Mouse (Mus musculus): ENCODE data around the gene Dnajc7. TPM values are rescaled to one million over a fixed set of nuclear protein-coding genes. Genes with fewer than 3 reads are reported as not detected.
"Not testable (repeated sequence)": the region's sequence is repeated elsewhere in the genome, so short reads cannot be mapped to it uniquely, and the experiment has no call there.

The Dnajc7 gene
- polyA plus RNA-seq, 1 experiment from 2014 or later: 213 TPM

DNA sequence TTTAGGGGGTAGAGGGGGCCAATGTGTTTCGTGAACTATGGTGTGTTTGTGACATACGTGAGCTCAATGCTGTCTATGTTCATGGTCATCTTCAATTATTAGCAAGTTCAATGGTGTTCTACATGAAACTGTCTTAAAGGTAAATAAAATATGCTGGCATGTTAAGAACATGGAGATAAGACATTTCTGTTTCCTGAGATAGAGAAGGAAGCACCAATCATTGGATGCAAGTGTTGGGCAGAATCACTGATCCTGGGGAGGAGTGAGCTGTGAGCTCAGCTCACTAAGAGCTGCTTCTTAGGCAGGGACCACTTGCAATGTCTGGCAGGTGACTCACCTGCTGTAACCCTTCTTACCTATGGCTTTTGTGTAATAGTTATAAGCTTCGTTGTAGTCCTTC lies 18.6 kb downstream of the Dnajc7 start:
- no peaks in the 10 kb centered on the region for H3K9me3 ChIP-seq (replicated peaks)
- peaks cover 67% of the 10 kb centered on the region for H3K36me3 ChIP-seq
- H3K27ac ChIP-seq (ENCODE audit: poor library complexity, severe bottlenecking): no peak overlapping the region
- H3K4me3 ChIP-seq: no peak overlapping the region
- no peaks in the 10 kb centered on the region for H3K27me3 ChIP-seq (replicated peaks)
- ATAC-seq (ENCODE audit: insufficient number of reproducible peaks, low FRiP score): no peak
- no peak overlapping the region for H3K9ac ChIP-seq
- WGBS: 96% methylated on average over 3 of the region's 3 CpGs
- H3K4me1 ChIP-seq (replicated peaks): peaks cover 32% of the 10 kb centered on the region
- no peak overlapping the region for H3K4me2 ChIP-seq

DNA sequence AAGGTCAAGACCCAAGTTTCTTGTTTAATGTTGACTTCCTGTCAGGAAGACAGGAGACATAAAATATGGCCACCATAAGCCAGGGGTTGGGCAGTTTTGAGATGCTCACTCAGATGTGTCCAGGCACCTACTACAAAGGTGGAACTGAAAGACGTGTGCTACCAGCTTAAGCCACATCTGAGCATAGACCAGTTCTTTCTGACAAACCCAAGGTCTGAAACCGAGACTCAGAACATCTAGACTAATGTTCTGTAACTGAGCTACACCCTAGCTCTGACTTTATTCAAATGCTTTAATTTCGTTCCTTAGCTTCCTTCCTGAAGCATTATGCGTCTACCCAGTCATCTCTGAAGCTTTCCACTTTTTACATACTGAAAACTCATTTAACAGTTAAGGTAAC lies 21.9 kb downstream of the Dnajc7 start:
- H3K4me2 ChIP-seq: no peak overlapping the region
- no peak for ATAC-seq (ENCODE audit: insufficient number of reproducible peaks, low FRiP score)

DNA sequence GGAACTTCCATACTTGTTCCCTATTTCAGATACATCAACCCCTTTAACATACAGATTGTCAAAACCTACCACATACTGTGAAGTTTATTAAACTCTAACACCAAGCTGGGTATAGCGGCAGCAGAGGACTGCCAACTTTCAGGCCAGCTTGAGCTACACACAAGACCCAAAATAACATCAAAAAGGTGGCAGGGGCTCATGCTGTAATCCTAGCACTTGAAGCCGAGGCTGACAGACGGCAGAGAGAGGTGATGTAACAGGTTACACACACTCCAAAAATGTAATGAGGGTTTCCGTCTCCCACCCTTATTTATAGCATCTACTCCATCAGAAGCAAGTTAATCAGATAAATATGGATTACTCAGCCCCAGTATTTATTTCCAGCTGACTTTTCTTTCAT lies 24.4 kb downstream of the Dnajc7 start:
- Histone ChIP-seq H3K4me3 (no peak overlapping the region), H3K9me3 (replicated peaks) (no peaks in the 10 kb centered on the region), H3K27ac (ENCODE audit: poor library complexity, severe bottlenecking) (no peak overlapping the region), H3K9ac (no peak overlapping the region), H3K36me3 (peaks cover 93% of the 10 kb centered on the region), H3K4me2 (0 out of 2 replicates have a peak overlapping the region, but pooled peaks have one; percentile 1), H3K27me3 (replicated peaks) (no peaks in the 10 kb centered on the region), H3K4me1 (replicated peaks) (peaks cover 10% of the 10 kb centered on the region; the same call in 1 of the 2 replicates)
- WGBS: 44% methylated on average over 4 of the region's 4 CpGs
- ATAC-seq (ENCODE audit: insufficient number of reproducible peaks, low FRiP score): no peak

More for the DNA sequence above, 21.9 kb downstream of the Dnajc7 start:
- peaks cover 14% of the 10 kb centered on the region for H3K4me1 ChIP-seq (replicated peaks)
- H3K36me3 ChIP-seq: peaks cover 85% of the 10 kb centered on the region
- H3K4me3 ChIP-seq: no peak overlapping the region
- H3K9me3 ChIP-seq (replicated peaks): no peaks in the 10 kb centered on the region
- WGBS: 86% methylated on average over 4 of the region's 4 CpGs
- H3K27me3 ChIP-seq (replicated peaks): no peaks in the 10 kb centered on the region
- no peak overlapping the region for H3K27ac ChIP-seq (ENCODE audit: poor library complexity, severe bottlenecking)
- H3K9ac ChIP-seq: no peak overlapping the region

DNA sequence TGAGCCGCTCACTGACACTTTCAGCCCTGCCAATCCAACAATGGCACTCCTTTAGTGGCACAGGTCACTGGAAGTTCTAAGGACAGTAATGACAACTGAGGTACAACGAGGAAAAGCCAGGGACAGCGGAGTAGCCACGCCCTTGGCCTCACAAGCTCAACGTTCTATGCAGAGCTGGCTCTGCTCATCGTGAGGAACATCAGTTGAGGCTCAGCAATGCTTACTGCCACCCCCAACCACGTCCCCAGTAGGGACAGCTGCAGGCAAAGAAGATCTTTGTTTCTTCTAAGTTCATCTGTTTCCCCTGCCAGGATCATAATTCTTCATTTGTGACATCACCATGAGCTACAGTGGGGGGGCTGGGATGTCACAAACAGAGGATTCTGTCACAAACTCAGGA lies 25.4 kb downstream of the Dnajc7 start:
- Histone ChIP-seq H3K36me3 (peaks cover 89% of the 10 kb centered on the region), H3K27me3 (replicated peaks) (no peaks in the 10 kb centered on the region), H3K9me3 (replicated peaks) (no peaks in the 10 kb centered on the region), H3K9ac (no peak overlapping the region), H3K27ac (ENCODE audit: poor library complexity, severe bottlenecking) (no peak overlapping the region), H3K4me2 (no peak overlapping the region), H3K4me3 (no peak overlapping the region), H3K4me1 (replicated peaks) (peaks cover 10% of the 10 kb centered on the region; the same call in 1 of the 2 replicates)
- no peak for ATAC-seq (ENCODE audit: insufficient number of reproducible peaks, low FRiP score)
- 86% methylated on average over 7 of the region's 7 CpGs for WGBS

DNA sequence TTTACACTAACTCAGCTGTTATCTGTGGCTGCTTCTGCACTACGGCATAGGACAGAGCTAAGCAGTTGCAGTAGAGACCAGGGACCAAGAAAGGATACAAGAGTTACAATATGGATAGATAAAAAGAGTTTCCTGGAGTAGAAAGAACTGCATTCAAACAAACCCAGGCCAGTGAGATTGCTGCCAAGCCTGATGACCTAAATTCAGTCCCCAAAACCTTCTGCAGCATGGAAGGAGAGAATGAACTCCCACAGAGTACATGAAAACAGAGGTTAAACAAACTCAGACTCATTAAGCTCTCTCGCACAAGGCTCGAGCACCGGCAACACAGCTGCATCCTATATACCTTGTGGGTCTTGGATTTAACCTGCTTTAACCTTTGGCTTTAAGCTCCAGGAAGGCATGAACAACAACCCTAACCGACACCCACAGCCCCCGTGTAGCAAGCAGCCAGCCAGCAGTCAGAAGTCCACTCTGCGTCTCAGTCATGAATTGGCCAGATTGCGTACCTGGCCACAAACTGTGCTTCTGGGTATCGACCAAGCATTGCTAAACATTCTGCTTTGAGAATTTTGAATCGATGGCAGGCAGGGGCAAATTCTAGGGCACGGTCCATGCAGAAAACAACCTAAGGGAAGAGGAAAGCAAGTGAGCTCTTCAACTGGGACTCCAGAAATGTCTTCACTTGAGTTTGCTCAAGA lies 27.5 kb downstream of the Dnajc7 start:
- H3K27me3 ChIP-seq (replicated peaks): no peaks in the 10 kb centered on the region
- no peak overlapping the region for H3K4me3 ChIP-seq
- no peaks in the 10 kb centered on the region for H3K9me3 ChIP-seq (replicated peaks)
- H3K9ac ChIP-seq: no peak overlapping the region
- peaks cover 89% of the 10 kb centered on the region for H3K36me3 ChIP-seq
- peaks cover 10% of the 10 kb centered on the region; the same call in 1 of the 2 replicates for H3K4me1 ChIP-seq (replicated peaks)
- no peak for ATAC-seq (ENCODE audit: insufficient number of reproducible peaks, low FRiP score)
- 88% methylated on average over 11 of the region's 11 CpGs for WGBS
- no peak overlapping the region for H3K4me2 ChIP-seq
- H3K27ac ChIP-seq (ENCODE audit: poor library complexity, severe bottlenecking): no peak overlapping the region

DNA sequence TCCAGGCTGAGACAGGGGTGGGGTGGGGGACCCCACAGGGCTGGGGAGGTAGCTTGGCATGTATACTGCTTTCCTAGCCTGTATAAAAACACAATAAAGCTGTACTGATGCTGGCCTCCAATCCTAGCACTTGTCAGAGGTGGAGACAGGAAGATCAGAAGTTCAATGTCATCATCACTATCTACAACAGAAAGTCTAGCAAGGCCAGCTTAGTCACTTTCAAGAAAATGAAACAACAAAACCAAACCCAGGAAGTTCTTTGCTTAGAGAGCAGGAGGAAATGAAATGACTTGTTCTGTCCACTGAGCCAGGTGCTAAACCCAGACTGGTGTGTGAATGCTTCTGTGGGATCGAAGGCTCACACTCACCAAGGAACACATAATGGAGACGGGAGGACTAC lies 31.5 kb downstream of the Dnajc7 start:
- Histone ChIP-seq H3K9ac (no peak overlapping the region), H3K27ac (ENCODE audit: poor library complexity, severe bottlenecking) (no peak overlapping the region), H3K36me3 (peaks cover 95% of the 10 kb centered on the region), H3K4me3 (no peak overlapping the region), H3K27me3 (replicated peaks) (no peaks in the 10 kb centered on the region), H3K4me1 (replicated peaks) (no peaks in the 10 kb centered on the region), H3K9me3 (replicated peaks) (no peaks in the 10 kb centered on the region), H3K4me2 (no peak overlapping the region)
- 88% methylated on average over 2 of the region's 2 CpGs for WGBS
- no peak for ATAC-seq (ENCODE audit: insufficient number of reproducible peaks, low FRiP score)

DNA sequence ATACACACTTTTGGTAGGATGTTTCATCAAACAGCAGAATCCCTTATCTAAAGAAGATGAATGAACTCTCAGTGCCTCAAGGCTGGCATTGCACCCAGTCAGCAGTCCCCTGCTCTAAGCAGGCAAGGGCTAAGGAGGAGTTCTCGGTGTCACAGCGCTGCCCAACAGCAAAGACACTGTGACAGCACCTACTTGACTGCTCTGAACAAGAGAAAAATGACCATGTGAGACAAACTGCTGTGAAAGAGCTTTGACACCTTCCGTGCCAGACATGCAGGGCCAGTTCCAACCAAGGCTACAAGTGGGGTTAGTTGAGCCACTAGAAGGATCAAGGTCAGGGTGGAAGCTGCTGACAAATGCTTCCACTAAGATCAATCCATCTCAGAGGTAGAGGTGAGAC lies 34.8 kb downstream of the Dnajc7 start:
- H3K9me3 ChIP-seq (replicated peaks): no peaks in the 10 kb centered on the region
- no peak overlapping the region for H3K9ac ChIP-seq
- WGBS: 90% methylated on average over 3 of the region's 3 CpGs
- no peak overlapping the region for H3K4me2 ChIP-seq
- no peaks in the 10 kb centered on the region for H3K27me3 ChIP-seq (replicated peaks)
- no peak overlapping the region for H3K27ac ChIP-seq (ENCODE audit: poor library complexity, severe bottlenecking)
- no peak overlapping the region for H3K4me3 ChIP-seq
- ATAC-seq (ENCODE audit: insufficient number of reproducible peaks, low FRiP score): no peak
- peaks cover 11% of the 10 kb centered on the region for H3K4me1 ChIP-seq (replicated peaks)
- H3K36me3 ChIP-seq: peaks cover 98% of the 10 kb centered on the region

DNA sequence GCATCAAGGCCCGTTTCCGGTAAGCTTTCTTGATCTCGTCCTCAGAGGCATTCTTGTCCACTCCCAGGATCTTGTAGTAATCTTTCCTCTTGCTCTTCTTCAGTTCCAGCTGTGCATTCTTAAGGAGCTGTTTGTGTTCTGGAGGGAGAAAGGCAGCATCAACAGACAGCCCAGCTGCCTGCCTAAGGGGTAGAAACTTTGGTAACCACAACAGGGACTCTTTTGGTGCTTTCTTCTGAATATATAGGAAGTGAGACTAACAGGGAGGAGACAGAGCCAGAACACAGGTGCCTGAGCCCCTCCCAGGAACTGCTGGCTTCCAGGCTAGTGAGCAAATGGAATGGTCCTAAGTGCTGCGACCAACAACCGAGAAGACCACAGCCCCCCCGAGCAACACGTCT lies 35.4 kb downstream of the Dnajc7 start:
- peaks cover 99% of the 10 kb centered on the region for H3K36me3 ChIP-seq
- WGBS: 93% methylated on average over 7 of the region's 7 CpGs
- no peak overlapping the region for H3K9ac ChIP-seq
- H3K9me3 ChIP-seq (replicated peaks): no peaks in the 10 kb centered on the region
- ATAC-seq (ENCODE audit: insufficient number of reproducible peaks, low FRiP score): no peak
- no peak overlapping the region for H3K4me2 ChIP-seq
- H3K27me3 ChIP-seq (replicated peaks): no peaks in the 10 kb centered on the region
- H3K4me1 ChIP-seq (replicated peaks): peaks cover 11% of the 10 kb centered on the region
- no peak overlapping the region for H3K27ac ChIP-seq (ENCODE audit: poor library complexity, severe bottlenecking)
- H3K4me3 ChIP-seq: no peak overlapping the region

DNA sequence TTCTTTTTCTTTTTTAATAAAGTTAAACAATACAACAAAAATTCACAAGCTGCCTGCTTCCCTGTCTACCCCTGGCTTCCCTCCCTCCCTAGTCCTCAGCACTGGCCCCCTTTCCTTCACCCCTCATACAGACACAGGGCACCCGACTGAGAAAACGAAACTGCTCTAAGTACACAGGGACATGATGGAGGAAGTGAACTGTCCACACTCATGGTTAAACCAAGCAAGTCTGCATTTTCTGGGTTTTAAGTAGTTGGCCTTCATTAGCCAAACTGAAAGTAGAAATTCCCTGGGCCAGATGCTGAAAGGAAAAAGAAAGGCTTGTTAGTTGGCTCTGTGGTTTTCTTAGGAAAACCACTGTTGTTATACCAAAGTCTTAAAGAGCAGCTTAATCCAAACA lies 37.1 kb downstream of the Dnajc7 start:
- peaks cover 99% of the 10 kb centered on the region for H3K36me3 ChIP-seq
- no peak overlapping the region for H3K27ac ChIP-seq (ENCODE audit: poor library complexity, severe bottlenecking)
- ATAC-seq (ENCODE audit: insufficient number of reproducible peaks, low FRiP score): no peak
- no peak overlapping the region for H3K4me3 ChIP-seq
- no peaks in the 10 kb centered on the region for H3K27me3 ChIP-seq (replicated peaks)
- no peaks in the 10 kb centered on the region for H3K9me3 ChIP-seq (replicated peaks)
- H3K9ac ChIP-seq: no peak overlapping the region
- 84% methylated on average over 2 of the region's 2 CpGs for WGBS
- no peak overlapping the region for H3K4me2 ChIP-seq
- H3K4me1 ChIP-seq (replicated peaks): peaks cover 11% of the 10 kb centered on the region

DNA sequence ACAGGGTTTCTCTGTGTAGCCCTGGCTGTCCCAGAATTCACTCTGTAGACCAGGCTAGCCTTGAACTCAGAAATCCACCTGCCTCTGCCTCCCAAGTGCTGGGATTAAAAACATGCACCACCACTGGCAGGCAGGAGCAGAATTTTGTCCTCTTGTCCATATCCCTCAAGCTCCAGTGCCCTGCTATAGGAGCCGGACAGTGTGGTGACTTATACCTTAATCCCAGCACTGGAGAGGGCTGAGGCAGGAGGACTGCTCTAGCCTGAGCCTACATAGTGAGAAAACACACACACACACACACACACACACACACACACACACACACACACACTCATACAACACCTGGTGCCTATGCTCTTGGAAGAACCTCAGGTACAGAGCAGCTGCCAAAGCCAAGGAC lies 37.6 kb downstream of the Dnajc7 start:
- ATAC-seq (ENCODE audit: insufficient number of reproducible peaks, low FRiP score); H3K27ac ChIP-seq (ENCODE audit: poor library complexity, severe bottlenecking); H3K9ac ChIP-seq; H3K4me3 ChIP-seq; H3K27me3 ChIP-seq (replicated peaks); H3K4me2 ChIP-seq; H3K9me3 ChIP-seq (replicated peaks): not testable (repeated sequence)
- Histone ChIP-seq H3K4me1 (replicated peaks) (peaks cover 11% of the 10 kb centered on the region), H3K36me3 (peaks cover 94% of the 10 kb centered on the region)
- WGBS: 97% methylated on average over 1 of the region's 1 CpGs

DNA sequence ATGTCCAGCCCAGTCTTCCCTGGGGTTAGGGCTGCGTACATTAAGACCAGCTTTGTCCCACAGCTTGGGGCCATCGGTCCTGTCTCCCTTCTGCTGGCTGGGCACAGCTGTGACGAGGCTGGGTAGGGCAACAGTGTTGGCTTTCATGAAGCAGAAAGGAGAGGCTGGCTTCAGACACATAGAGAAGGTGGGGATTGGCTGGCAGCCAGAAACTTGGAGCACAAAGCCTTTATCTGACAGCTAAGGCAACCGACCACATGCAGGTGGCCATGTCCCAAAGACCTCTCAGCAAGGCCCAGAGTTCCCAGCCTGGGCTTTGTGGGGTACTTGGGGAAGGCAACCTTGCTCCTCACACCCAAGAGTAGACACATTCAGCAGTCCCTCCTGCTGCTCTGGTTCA lies 38.2 kb downstream of the Dnajc7 start:
- H3K4me2 ChIP-seq: no peak overlapping the region
- no peak overlapping the region for H3K4me3 ChIP-seq
- peaks cover 11% of the 10 kb centered on the region for H3K4me1 ChIP-seq (replicated peaks)
- peaks cover 88% of the 10 kb centered on the region for H3K36me3 ChIP-seq
- no peak overlapping the region for H3K9ac ChIP-seq
- no peaks in the 10 kb centered on the region for H3K27me3 ChIP-seq (replicated peaks)
- 0 out of 2 replicates have a peak overlapping the region, but pooled peaks have one; percentile 39 for H3K27ac ChIP-seq (ENCODE audit: poor library complexity, severe bottlenecking)
- no peaks in the 10 kb centered on the region for H3K9me3 ChIP-seq (replicated peaks)
- 49% methylated on average over 4 of the region's 4 CpGs for WGBS
- ATAC-seq (ENCODE audit: insufficient number of reproducible peaks, low FRiP score): 0 out of 2 replicates have a peak, but pooled peaks have one; percentile 12

DNA sequence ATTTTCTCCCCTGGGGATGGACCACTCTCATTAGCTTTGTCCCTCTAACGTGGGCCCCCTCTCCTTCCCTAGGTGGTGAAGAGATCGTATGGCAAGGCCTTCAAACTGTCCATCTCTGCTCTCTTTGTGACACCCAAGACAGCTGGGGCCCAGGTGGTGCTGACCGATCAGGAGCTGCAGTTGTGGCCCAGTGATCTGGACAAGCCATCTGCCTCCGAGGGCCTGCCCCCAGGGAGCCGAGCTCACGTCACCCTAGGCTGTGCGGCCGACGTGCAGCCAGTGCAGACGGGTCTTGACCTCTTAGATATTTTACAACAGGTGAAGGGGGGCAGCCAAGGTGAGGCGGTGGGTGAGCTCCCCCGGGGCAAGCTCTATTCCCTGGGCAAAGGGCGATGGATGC lies 39.7 kb downstream of the Dnajc7 start:
- no peak for ATAC-seq (ENCODE audit: insufficient number of reproducible peaks, low FRiP score)
- Histone ChIP-seq H3K4me2 (no peak overlapping the region), H3K36me3 (peaks cover 73% of the 10 kb centered on the region), H3K27ac (ENCODE audit: poor library complexity, severe bottlenecking) (no peak overlapping the region), H3K9me3 (replicated peaks) (no peaks in the 10 kb centered on the region), H3K4me3 (no peak overlapping the region), H3K27me3 (replicated peaks) (no peaks in the 10 kb centered on the region), H3K4me1 (replicated peaks) (peaks cover 17% of the 10 kb centered on the region), H3K9ac (no peak overlapping the region)
- 91% methylated on average over 13 of the region's 13 CpGs for WGBS

Measured in heart, embryonic 12.5 days (tissue).